Mouse (Mus musculus): ENCODE measurements at regions not wholly inside any gene's neighbourhood (a gene's known extent, or its start where the extent isn't known, plus 50 kb on each side); places are given as distances from the start of the nearest gene placed in this dataset.
"Not testable (repeated sequence)": the region's sequence is repeated elsewhere in the genome, so short reads cannot be mapped to it uniquely, and the experiment has no call there.

GRCm38 (mm10) chr2:160567813-160568212, 77.9 kb upstream of the Top1 start:
- no peak overlapping the region for H3K9ac ChIP-seq (ENCODE audit: low read depth, low read length, severe bottlenecking)
- 86% methylated on average over 4 of the region's 4 CpGs for WGBS
- no peak for DNase-seq (ENCODE audit: low spot score)
- H3K27ac ChIP-seq (replicated peaks; ENCODE audit: low read depth, low read length), result no peak overlapping the region
- no peaks in the 10 kb centered on the region for H3K36me3 ChIP-seq (ENCODE audit: control insufficient read depth, insufficient read depth, low read length)
- no peaks in the 10 kb centered on the region for H3K9me3 ChIP-seq (ENCODE audit: control insufficient read depth, low read length)
- H3K4me1 ChIP-seq (ENCODE audit: control insufficient read depth, insufficient read depth, low read length), result no peaks in the 10 kb centered on the region
- no peak overlapping the region for H3K4me2 ChIP-seq (replicated peaks; ENCODE audit: low read depth, low read length, severe bottlenecking)
- no peak for ATAC-seq (ENCODE audit: low FRiP score, low read depth)
- H3K4me3 ChIP-seq (replicated peaks; ENCODE audit: low read length), result no peak overlapping the region
- no peak for TF ChIP-seq POLR2A (IDR thresholded peaks at IDR 0.05; ENCODE audit: borderline replicate concordance, extremely low read depth, insufficient read depth, insufficient read length)
- no peaks in the 10 kb centered on the region for H3K27me3 ChIP-seq (ENCODE audit: control insufficient read depth, insufficient read depth, low read length)

GRCm38 (mm10) chr2:160569496-160569895, 76.2 kb upstream of the Top1 start:
- Histone ChIP-seq H3K27me3 (ENCODE audit: control insufficient read depth, insufficient read depth, low read length) (no peaks in the 10 kb centered on the region), H3K9me3 (ENCODE audit: control insufficient read depth, low read length) (no peaks in the 10 kb centered on the region), H3K27ac (replicated peaks; ENCODE audit: low read depth, low read length) (no peak overlapping the region), H3K4me3 (replicated peaks; ENCODE audit: low read length) (no peak overlapping the region), H3K4me2 (replicated peaks; ENCODE audit: low read depth, low read length, severe bottlenecking) (no peak overlapping the region), H3K36me3 (ENCODE audit: control insufficient read depth, insufficient read depth, low read length) (no peaks in the 10 kb centered on the region), H3K9ac (ENCODE audit: low read depth, low read length, severe bottlenecking) (no peak overlapping the region), H3K4me1 (ENCODE audit: control insufficient read depth, insufficient read depth, low read length) (no peaks in the 10 kb centered on the region)
- ATAC-seq (ENCODE audit: low FRiP score, low read depth), result no peak
- no peak for TF ChIP-seq POLR2A (IDR thresholded peaks at IDR 0.05; ENCODE audit: borderline replicate concordance, extremely low read depth, insufficient read depth, insufficient read length)
- DNase-seq (ENCODE audit: low spot score), result no peak
- WGBS, result 87% methylated on average over 5 of the region's 5 CpGs

- peak; percentile 13; the same call in 1 of the 2 replicates for TF ChIP-seq POLR2A (IDR thresholded peaks at IDR 0.05; ENCODE audit: borderline replicate concordance, extremely low read depth, insufficient read depth, insufficient read length)
- Histone ChIP-seq H3K4me1 (ENCODE audit: control insufficient read depth, insufficient read depth, low read length) (no peaks in the 10 kb centered on the region), H3K4me2 (replicated peaks; ENCODE audit: low read depth, low read length, severe bottlenecking) (no peak overlapping the region), H3K27me3 (ENCODE audit: control insufficient read depth, insufficient read depth, low read length) (peaks cover 30% of the 10 kb centered on the region), H3K9me3 (ENCODE audit: control insufficient read depth, low read length) (no peaks in the 10 kb centered on the region), H3K4me3 (replicated peaks; ENCODE audit: low read length) (no peak overlapping the region), H3K27ac (replicated peaks; ENCODE audit: low read depth, low read length) (no peak overlapping the region), H3K36me3 (ENCODE audit: control insufficient read depth, insufficient read depth, low read length) (no peaks in the 10 kb centered on the region), H3K9ac (ENCODE audit: low read depth, low read length, severe bottlenecking) (no peak overlapping the region)
- peak; percentile 81 for DNase-seq (ENCODE audit: low spot score)
- 13% methylated on average over 17 of the region's 17 CpGs for WGBS
- ATAC-seq (ENCODE audit: low FRiP score, low read depth), result peak; percentile 70; the same call in 1 of the 2 replicates
These were observed 67.0 kb upstream of the Top1 start for GRCm38 (mm10) chr2:160578384-160579320.

GRCm38 (mm10) chr2:160580250-160580649, 65.4 kb upstream of the Top1 start:
- no peak overlapping the region for H3K27ac ChIP-seq (replicated peaks; ENCODE audit: low read depth, low read length)
- no peak for ATAC-seq (ENCODE audit: low FRiP score, low read depth)
- no peaks in the 10 kb centered on the region for H3K4me1 ChIP-seq (ENCODE audit: control insufficient read depth, insufficient read depth, low read length)
- 28% methylated on average over 9 of the region's 9 CpGs for WGBS
- no peak overlapping the region for H3K4me3 ChIP-seq (replicated peaks; ENCODE audit: low read length)
- no peak for TF ChIP-seq POLR2A (IDR thresholded peaks at IDR 0.05; ENCODE audit: borderline replicate concordance, extremely low read depth, insufficient read depth, insufficient read length)
- no peak overlapping the region for H3K9ac ChIP-seq (ENCODE audit: low read depth, low read length, severe bottlenecking)
- H3K36me3 ChIP-seq (ENCODE audit: control insufficient read depth, insufficient read depth, low read length), result no peaks in the 10 kb centered on the region
- peaks cover 34% of the 10 kb centered on the region for H3K27me3 ChIP-seq (ENCODE audit: control insufficient read depth, insufficient read depth, low read length)
- DNase-seq (ENCODE audit: low spot score), result no peak
- no peaks in the 10 kb centered on the region for H3K9me3 ChIP-seq (ENCODE audit: control insufficient read depth, low read length)
- H3K4me2 ChIP-seq (replicated peaks; ENCODE audit: low read depth, low read length, severe bottlenecking), result no peak overlapping the region

DNA sequence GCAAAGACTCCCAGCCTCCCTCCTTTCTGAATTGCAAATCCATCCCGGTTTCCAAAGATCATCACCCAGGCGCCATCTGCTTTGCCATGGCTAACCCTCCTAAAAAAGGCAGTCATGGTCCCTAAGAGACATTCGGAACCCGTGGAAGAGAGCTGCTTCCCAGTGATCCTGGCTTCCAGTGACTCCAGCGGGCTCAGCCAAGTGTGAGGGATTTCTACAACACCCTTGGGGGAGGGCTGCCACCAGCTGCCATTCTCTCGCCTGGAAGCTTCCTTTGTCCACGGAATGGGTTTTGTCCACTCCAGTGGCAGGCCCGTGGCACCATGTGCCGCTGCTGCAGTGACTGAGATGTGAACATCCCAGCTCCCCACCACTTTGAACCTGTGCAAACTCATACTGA, 64.7 kb upstream of the Top1 start:
- peaks cover 34% of the 10 kb centered on the region for H3K27me3 ChIP-seq (ENCODE audit: control insufficient read depth, insufficient read depth, low read length)
- 8% methylated on average over 9 of the region's 9 CpGs for WGBS
- no peak overlapping the region for H3K4me3 ChIP-seq (replicated peaks; ENCODE audit: low read length)
- no peak for TF ChIP-seq POLR2A (IDR thresholded peaks at IDR 0.05; ENCODE audit: borderline replicate concordance, extremely low read depth, insufficient read depth, insufficient read length)
- ATAC-seq (ENCODE audit: low FRiP score, low read depth) (no peak), DNase-seq (ENCODE audit: low spot score) (no peak)
- no peaks in the 10 kb centered on the region for H3K4me1 ChIP-seq (ENCODE audit: control insufficient read depth, insufficient read depth, low read length)
- no peaks in the 10 kb centered on the region for H3K36me3 ChIP-seq (ENCODE audit: control insufficient read depth, insufficient read depth, low read length)
- no peak overlapping the region for H3K4me2 ChIP-seq (replicated peaks; ENCODE audit: low read depth, low read length, severe bottlenecking)
- no peak overlapping the region for H3K9ac ChIP-seq (ENCODE audit: low read depth, low read length, severe bottlenecking)
- no peaks in the 10 kb centered on the region for H3K9me3 ChIP-seq (ENCODE audit: control insufficient read depth, low read length)
- no peak overlapping the region for H3K27ac ChIP-seq (replicated peaks; ENCODE audit: low read depth, low read length)

DNA sequence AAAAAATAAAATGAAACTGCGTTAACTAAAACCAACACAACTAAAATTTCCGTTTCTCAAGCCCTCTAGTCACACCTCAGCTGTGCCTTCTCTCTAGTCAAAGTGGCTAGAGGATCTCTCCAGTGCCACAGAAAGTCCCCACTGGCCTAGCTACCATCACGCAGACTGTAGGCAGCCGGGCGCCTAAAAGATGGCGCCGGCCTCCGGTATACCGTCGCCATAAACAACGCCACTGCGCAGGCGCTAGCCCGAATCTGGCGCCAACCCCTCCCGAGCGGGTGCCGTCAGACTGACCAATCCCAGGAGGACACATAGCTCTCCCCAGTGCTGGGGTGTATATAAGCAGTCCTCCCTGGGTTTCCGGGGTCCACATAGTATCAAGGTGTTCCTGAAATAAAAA, 62.7 kb upstream of the Top1 start:
- not testable (repeated sequence) for DNase-seq (ENCODE audit: low spot score); H3K4me2 ChIP-seq (replicated peaks; ENCODE audit: low read depth, low read length, severe bottlenecking); H3K4me1 ChIP-seq (ENCODE audit: control insufficient read depth, insufficient read depth, low read length); H3K4me3 ChIP-seq (replicated peaks; ENCODE audit: low read length); H3K9me3 ChIP-seq (ENCODE audit: control insufficient read depth, low read length); H3K27ac ChIP-seq (replicated peaks; ENCODE audit: low read depth, low read length); H3K9ac ChIP-seq (ENCODE audit: low read depth, low read length, severe bottlenecking); ATAC-seq (ENCODE audit: low FRiP score, low read depth); H3K36me3 ChIP-seq (ENCODE audit: control insufficient read depth, insufficient read depth, low read length)
- peaks cover 34% of the 10 kb centered on the region for H3K27me3 ChIP-seq (ENCODE audit: control insufficient read depth, insufficient read depth, low read length)
- 96% methylated on average over 19 of the region's 19 CpGs for WGBS
